Mouse (Mus musculus) monocyte, adult 59 days (primary cell): ENCODE measurements around the gene Lrrfip2. TPM values are rescaled to one million over a fixed set of nuclear protein-coding genes. Genes with fewer than 3 reads are reported as not detected.

Experiments used
- total RNA-seq, 2 experiments: library from RNA; stranded (reverse); gene quantifications; one replicate each; pipeline ENCODE4 v1.2.4; 2023

Lrrfip2 gene
- total RNA-seq, result 10 to 100 TPM; 76.6 to 77.3 TPM

GRCm38 (mm10) chr9:111117126-111117642, at the start of gene Lrrfip2:
Gene Lrrfip2 (plus strand): TSS chr9:111117592.

GRCm38 (mm10) chr9:111271434-111272160, 154.2 kb downstream of the Lrrfip2 start, which contains the start of the genes Mlh1 and Epm2aip1:
Gene Mlh1 (minus strand): TSS chr9:111271791.
Gene Epm2aip1 (plus strand): TSS chr9:111271929.

Other genes with a start within 250 kb of the Lrrfip2 start
- 1 to 10 TPM; 5.6 to 9.7 TPM for gene Als2cl, start 237.7 kb upstream of the Lrrfip2 start, total RNA-seq
- under 1 TPM; 0.18 to 0.29 TPM for gene Tmie, start 237.5 kb upstream of the Lrrfip2 start, total RNA-seq
- not detected for gene Fam240a, start 200.7 kb upstream of the Lrrfip2 start, total RNA-seq
- not detected for gene Tdgf1, start 171.4 kb upstream of the Lrrfip2 start, total RNA-seq
- gene Lrrc2, start 166.0 kb upstream of the Lrrfip2 start, total RNA-seq, result not detected
- not detected for gene Rtp3, start 127.0 kb upstream of the Lrrfip2 start, total RNA-seq
- gene Ltf, start 98.3 kb upstream of the Lrrfip2 start, total RNA-seq, result 1 to 10 TPM; 2.8 to 3.4 TPM
- gene Ccrl2, start 60.1 kb upstream of the Lrrfip2 start, total RNA-seq, result 100 to 1,000 TPM; 352 to 399 TPM
- gene Mlh1, start 154.2 kb downstream of the Lrrfip2 start, total RNA-seq, result 10 to 100 TPM; 15.9 to 18.0 TPM
- gene Epm2aip1, start 154.3 kb downstream of the Lrrfip2 start, total RNA-seq, result 10 to 100 TPM; 15.2 to 15.5 TPM
- gene Trank1, start 194.1 kb downstream of the Lrrfip2 start, total RNA-seq, result not detected